Mouse (Mus musculus): Measurements from ENCODE around the gene Rspo1. TPM values are rescaled to one million over a fixed set of nuclear protein-coding genes. Genes with fewer than 3 reads are reported as not detected.
A peak's percentile ranks its signal among the peaks of the same experiment; 100 is the strongest.
"Not testable (repeated sequence)": the region's sequence is repeated elsewhere in the genome, so short reads cannot be mapped to it uniquely, and the experiment has no call there.

Gene Rspo1
- 14.8 and 17.4 TPM in 2 replicates for polyA plus RNA-seq (2016; fragmentation: Nextera tagmentation; extraction: Ambion mirVana)

- H3K9me3 ChIP-seq: no peaks in the 10 kb centered on the region
- H3K4me1 ChIP-seq (replicated peaks): peaks cover 64% of the 10 kb centered on the region
- WGBS: under 1% methylated on average over 60 of the region's 62 CpGs
Observed at GRCm38 (mm10) chr4:124985671-124986602, at the start of gene Rspo1. Gene Rspo1 (plus strand): TSS chr4:124986430.

GRCm38 (mm10) chr4:124936613-124937471, 49.4 kb upstream of the Rspo1 start, which contains the start of gene 9930104L06Rik:
Gene 9930104L06Rik (plus strand): TSS chr4:124937048.
- peak; percentile 95 for DNase-seq (ENCODE audit: low spot score)
- Histone ChIP-seq H3K36me3 (peaks cover 38% of the 10 kb centered on the region), H3K27ac (peak within 1 kb of the TSS; percentile 93), H3K27me3 (ENCODE audit: insufficient read depth, poor library complexity, severe bottlenecking) (no peaks in the 10 kb centered on the region), H3K4me3 (peak within 1 kb of the TSS; percentile 92), H3K4me1 (replicated peaks) (peaks cover 35% of the 10 kb centered on the region), H3K9me3 (no peaks in the 10 kb centered on the region)
- WGBS: under 1% methylated on average over 52 of the region's 52 CpGs

More at GRCm38 (mm10) chr4:124985671-124986602, at the start of gene Rspo1:
- H3K27ac ChIP-seq: peak within 1 kb of the TSS; percentile 79
- H3K27me3 ChIP-seq (ENCODE audit: insufficient read depth, poor library complexity, severe bottlenecking): peaks cover 99% of the 10 kb centered on the region
- H3K4me3 ChIP-seq: peak within 1 kb of the TSS; percentile 56
- H3K36me3 ChIP-seq: no peaks in the 10 kb centered on the region
- DNase-seq (ENCODE audit: low spot score): no peak

GRCm38 (mm10) chr4:124939211-124939610, 47.0 kb upstream of the Rspo1 start, which contains the start of gene Cdca8:
Gene Cdca8 (minus strand): TSS chr4:124939311.
- not testable (repeated sequence) for H3K9me3 ChIP-seq; DNase-seq (ENCODE audit: low spot score); H3K27ac ChIP-seq; H3K27me3 ChIP-seq (ENCODE audit: insufficient read depth, poor library complexity, severe bottlenecking)
- 95% methylated on average over 4 of the region's 4 CpGs for WGBS
- Histone ChIP-seq H3K4me1 (replicated peaks) (peaks cover 35% of the 10 kb centered on the region), H3K36me3 (peaks cover 49% of the 10 kb centered on the region), H3K4me3 (0 out of 2 replicates have a peak within 1 kb of the TSS, but pooled peaks have one; percentile 1)

- Histone ChIP-seq H3K27ac (no peak overlapping the region), H3K36me3 (peaks cover 43% of the 10 kb centered on the region)
- WGBS: 13% methylated on average over 4 of the region's 4 CpGs
Observed at GRCm38 (mm10) chr4:124943022-124943421, 43.2 kb upstream of the Rspo1 start.

GRCm38 (mm10) chr4:124943781-124944180, 42.4 kb upstream of the Rspo1 start:
- Histone ChIP-seq H3K9me3 (no peaks in the 10 kb centered on the region), H3K27me3 (ENCODE audit: insufficient read depth, poor library complexity, severe bottlenecking) (no peaks in the 10 kb centered on the region), H3K36me3 (peaks cover 38% of the 10 kb centered on the region), H3K27ac (no peak overlapping the region), H3K4me1 (replicated peaks) (peaks cover 6% of the 10 kb centered on the region), H3K4me3 (no peak overlapping the region)
- WGBS: 79% methylated on average over 5 of the region's 5 CpGs
- no peak for DNase-seq (ENCODE audit: low spot score)

More at GRCm38 (mm10) chr4:124943022-124943421, 43.2 kb upstream of the Rspo1 start:
- DNase-seq (ENCODE audit: low spot score): peak; percentile 81
- no peak overlapping the region for H3K4me3 ChIP-seq
- H3K4me1 ChIP-seq (replicated peaks): peaks cover 11% of the 10 kb centered on the region
- H3K27me3 ChIP-seq (ENCODE audit: insufficient read depth, poor library complexity, severe bottlenecking): no peaks in the 10 kb centered on the region
- H3K9me3 ChIP-seq: no peaks in the 10 kb centered on the region

- Histone ChIP-seq H3K27me3 (ENCODE audit: insufficient read depth, poor library complexity, severe bottlenecking) (no peaks in the 10 kb centered on the region), H3K9me3 (no peaks in the 10 kb centered on the region), H3K36me3 (peaks cover 28% of the 10 kb centered on the region), H3K4me1 (replicated peaks) (peaks cover 5% of the 10 kb centered on the region), H3K4me3 (no peak overlapping the region), H3K27ac (no peak overlapping the region)
- 55% methylated on average over 2 of the region's 2 CpGs for WGBS
- no peak for DNase-seq (ENCODE audit: low spot score)
Observed at GRCm38 (mm10) chr4:124944961-124945360, 41.3 kb upstream of the Rspo1 start.

- DNase-seq (ENCODE audit: low spot score): no peak
Observed at GRCm38 (mm10) chr4:124949488-124949887, 36.7 kb upstream of the Rspo1 start.

GRCm38 (mm10) chr4:124950181-124951035, 35.8 kb upstream of the Rspo1 start:
- no peak for DNase-seq (ENCODE audit: low spot score)
- 89% methylated on average over 21 of the region's 21 CpGs for WGBS
- Histone ChIP-seq H3K9me3 (no peaks in the 10 kb centered on the region), H3K4me3 (no peak overlapping the region), H3K36me3 (no peaks in the 10 kb centered on the region), H3K27ac (no peak overlapping the region), H3K27me3 (ENCODE audit: insufficient read depth, poor library complexity, severe bottlenecking) (no peaks in the 10 kb centered on the region), H3K4me1 (replicated peaks) (peaks cover 4% of the 10 kb centered on the region; the same call in 1 of the 2 replicates)

More at GRCm38 (mm10) chr4:124949488-124949887, 36.7 kb upstream of the Rspo1 start:
- H3K27ac ChIP-seq: no peak overlapping the region
- H3K4me1 ChIP-seq (replicated peaks): peaks cover 4% of the 10 kb centered on the region; the same call in 1 of the 2 replicates
- H3K9me3 ChIP-seq: no peaks in the 10 kb centered on the region
- no peaks in the 10 kb centered on the region for H3K27me3 ChIP-seq (ENCODE audit: insufficient read depth, poor library complexity, severe bottlenecking)
- 90% methylated on average over 3 of the region's 3 CpGs for WGBS
- no peak overlapping the region for H3K4me3 ChIP-seq
- no peaks in the 10 kb centered on the region for H3K36me3 ChIP-seq

- Histone ChIP-seq H3K36me3 (no peaks in the 10 kb centered on the region), H3K27me3 (ENCODE audit: insufficient read depth, poor library complexity, severe bottlenecking) (no peaks in the 10 kb centered on the region), H3K4me1 (replicated peaks) (peaks cover 4% of the 10 kb centered on the region; the same call in 1 of the 2 replicates), H3K9me3 (no peaks in the 10 kb centered on the region), H3K4me3 (no peak overlapping the region), H3K27ac (no peak overlapping the region)
- DNase-seq (ENCODE audit: low spot score): no peak
- 46% methylated on average over 10 of the region's 10 CpGs for WGBS
Observed at GRCm38 (mm10) chr4:124951036-124951433, 35.2 kb upstream of the Rspo1 start.

- DNase-seq (ENCODE audit: low spot score): no peak
- H3K4me3 ChIP-seq: no peak overlapping the region
- no peaks in the 10 kb centered on the region for H3K27me3 ChIP-seq (ENCODE audit: insufficient read depth, poor library complexity, severe bottlenecking)
- H3K27ac ChIP-seq: no peak overlapping the region
- H3K36me3 ChIP-seq: no peaks in the 10 kb centered on the region
- H3K9me3 ChIP-seq: no peaks in the 10 kb centered on the region
- 75% methylated on average over 4 of the region's 4 CpGs for WGBS
- peaks cover 4% of the 10 kb centered on the region; the same call in 1 of the 2 replicates for H3K4me1 ChIP-seq (replicated peaks)
Observed at GRCm38 (mm10) chr4:124953546-124953945, 32.7 kb upstream of the Rspo1 start.

GRCm38 (mm10) chr4:124957284-124957683, 28.9 kb upstream of the Rspo1 start:
- no peak for DNase-seq (ENCODE audit: low spot score)
- 83% methylated on average over 2 of the region's 2 CpGs for WGBS
- H3K27ac ChIP-seq: no peak overlapping the region
- H3K27me3 ChIP-seq (ENCODE audit: insufficient read depth, poor library complexity, severe bottlenecking): no peaks in the 10 kb centered on the region
- peaks cover 9% of the 10 kb centered on the region; the same call in 1 of the 2 replicates for H3K4me1 ChIP-seq (replicated peaks)
- no peak overlapping the region for H3K4me3 ChIP-seq
- H3K36me3 ChIP-seq: no peaks in the 10 kb centered on the region
- no peaks in the 10 kb centered on the region for H3K9me3 ChIP-seq

Measured in hindbrain, embryonic 10.5 days (tissue).